Mouse (Mus musculus) heart, adult 2 months (tissue): ENCODE measurements around the gene Osbpl5. TPM values are rescaled to one million over a fixed set of nuclear protein-coding genes. Genes with fewer than 3 reads are reported as not detected.

Experiments
- DNase-seq, 2 experiments: peaks; one replicate each; pipeline ENCODE4 v3.0.0; 2021
- H3K27ac ChIP-seq: fragments of 200-600 bp; 2 replicates; pipeline ENCODE4 v1.8.1; 2022
- H3K27me3 ChIP-seq: fragments of 200-500 bp; 2 replicates; pipeline ENCODE4 v1.6.1; 2012; ENCODE audit warnings: mild to moderate bottlenecking, low read length, inconsistent platforms, mixed read lengths; ENCODE audit not compliant: control insufficient read depth, insufficient read depth
- H3K36me3 ChIP-seq: fragments of 200-500 bp; 2 replicates; pipeline ENCODE4 v1.6.1; 2012; ENCODE audit warnings: low read length, inconsistent platforms; ENCODE audit not compliant: control insufficient read depth, insufficient read depth
- H3K4me1 ChIP-seq: fragments of 200-500 bp; 2 replicates; pipeline ENCODE4 v1.6.1; 2011; ENCODE audit warnings: low read length; ENCODE audit not compliant: control insufficient read depth, insufficient read depth
- H3K4me3 ChIP-seq: fragments of 200-600 bp; 2 replicates; pipeline ENCODE4 v1.8.1; 2022
- H3K79me2 ChIP-seq: fragments of 200-500 bp; replicated peaks from 2 replicates; pipeline ENCODE4 v1.6.1; 2012; ENCODE audit warnings: mild to moderate bottlenecking, inconsistent platforms, low read length, moderate library complexity, mixed read lengths; ENCODE audit not compliant: control insufficient read depth, insufficient read depth
- H3K9ac ChIP-seq: fragments of 200-500 bp; 2 replicates; pipeline ENCODE4 v1.6.1; 2012; ENCODE audit warnings: low read depth, mild to moderate bottlenecking, control low read depth, inconsistent platforms, low read length, mixed read lengths
- CTCF ChIP-seq: fragments of 200-600 bp; IDR thresholded peaks from 2 replicates; pipeline ENCODE4 v1.8.1; 2022; ENCODE audit warnings: antibody characterized with exemption, mild to moderate bottlenecking, moderate library complexity
- EP300 ChIP-seq: fragments of 200-500 bp; IDR thresholded peaks from 2 replicates; pipeline ENCODE4 v1.6.1; 2011; ENCODE audit warnings: low read depth, low read length, control low read depth; ENCODE audit not compliant: insufficient read depth
- POLR2A ChIP-seq: fragments of 200-500 bp; IDR thresholded peaks from 2 replicates; pipeline ENCODE4 v1.6.1; 2011; ENCODE audit warnings: mild to moderate bottlenecking, low read depth, low read length, control low read depth; ENCODE audit not compliant: insufficient read depth
- WGBS: fragments of 180-500 bp; shearing (Covaris S2); methylation state at CpG from one replicate; pipeline ENCODE4 v1.1.7; 2018; 5-methylcytosine and 5-hydroxymethylcytosine counted together
- intact Hi-C: fragments of 180-260 bp; cut with DNase I; formaldehyde crosslinking; loops from one replicate; pipeline ENCODE4 v1.15.1; 2025
- polyA plus RNA-seq: library from polyadenylated mRNA; depleted of rRNA; stranded (reverse); fragments of >200 nt; gene quantifications from 2 replicates; pipeline ENCODE4 v1.2.3, GENCODE M21; 2012
- total RNA-seq, 2 experiments: library from RNA; stranded (reverse); gene quantifications; 2 replicates each; pipeline ENCODE4 v1.2.3; 2021

Osbpl5 gene
- total and polyA plus RNA-seq, 3 experiments = 14.8 to 21.3 (median 18.0) TPM

DNA sequence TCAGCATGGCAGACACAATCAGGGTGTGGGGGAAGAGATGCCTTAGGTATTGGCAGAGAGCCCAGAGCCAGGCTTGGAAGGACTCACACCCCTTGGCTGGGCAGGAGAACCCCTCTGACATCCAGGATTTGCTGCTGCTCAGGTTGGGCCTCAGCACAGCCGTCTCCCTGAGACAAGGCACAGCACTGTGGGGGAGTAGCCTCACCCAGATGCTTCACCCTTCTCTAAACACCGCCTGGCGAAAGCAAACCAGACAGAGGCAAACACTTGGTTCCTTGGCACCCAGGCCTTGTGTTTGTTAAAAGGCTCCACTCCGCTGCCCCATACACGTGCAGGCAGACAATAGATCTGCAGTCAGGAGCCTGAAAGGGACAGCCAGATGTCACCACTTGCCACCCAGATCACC is 18.2 kb downstream of the Osbpl5 start:
- no peaks in the 10 kb centered on the region for H3K36me3 ChIP-seq
- H3K27me3 ChIP-seq = no peaks in the 10 kb centered on the region
- WGBS = 38% methylated on average over 5 of the region's 5 CpGs
- H3K9ac ChIP-seq = no peak overlapping the region; the same call in 1 of the 2 replicates
- intact Hi-C loops = no loop called here
- no peak for TF ChIP-seq POLR2A
- TF ChIP-seq CTCF = no peak
- TF ChIP-seq EP300 = no peak
- no peaks in the 10 kb centered on the region for H3K79me2 ChIP-seq
- no peak overlapping the region; the same call in none of the 2 replicates for H3K27ac ChIP-seq
- peaks cover 13% of the 10 kb centered on the region for H3K4me1 ChIP-seq
- DNase-seq = peak in 1 of 2 experiments; percentile 36
- H3K4me3 ChIP-seq = no peak overlapping the region

DNA sequence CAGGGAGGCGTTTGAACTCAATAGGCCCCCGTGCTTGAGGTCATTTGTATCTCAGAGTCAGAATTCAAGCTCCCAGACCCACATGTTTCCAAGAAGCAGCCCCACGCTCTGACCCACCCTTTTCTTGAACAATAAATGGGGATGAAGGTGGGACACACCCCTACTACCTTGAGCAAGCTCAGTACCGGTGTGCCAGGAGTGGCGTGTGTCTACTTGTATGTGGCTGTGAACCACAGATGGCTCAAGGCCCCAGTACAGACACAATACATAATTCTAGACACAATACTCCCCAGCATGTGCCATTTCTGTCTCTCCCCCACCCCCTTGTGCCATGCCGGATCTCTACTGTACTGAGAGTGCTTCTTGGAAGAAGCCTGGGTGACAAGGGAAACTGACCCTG is 18.6 kb downstream of the Osbpl5 start:
- no peaks in the 10 kb centered on the region for H3K79me2 ChIP-seq
- intact Hi-C loops = no loop called here
- WGBS = 66% methylated on average over 6 of the region's 6 CpGs
- H3K27ac ChIP-seq = no peak overlapping the region
- no peak overlapping the region for H3K9ac ChIP-seq
- peaks cover 13% of the 10 kb centered on the region for H3K4me1 ChIP-seq
- H3K27me3 ChIP-seq = no peaks in the 10 kb centered on the region
- H3K36me3 ChIP-seq = no peaks in the 10 kb centered on the region
- DNase-seq = no peak
- TF ChIP-seq EP300 (no peak), CTCF (no peak), POLR2A (no peak)
- no peak overlapping the region for H3K4me3 ChIP-seq

GRCm38 (mm10) chr7:143733746-143734145 is 23.0 kb downstream of the Osbpl5 start:
- H3K27me3 ChIP-seq = no peaks in the 10 kb centered on the region
- TF ChIP-seq CTCF = no peak
- TF ChIP-seq EP300 = no peak
- no peak for TF ChIP-seq POLR2A
- 75% methylated on average over 4 of the region's 4 CpGs for WGBS

DNA sequence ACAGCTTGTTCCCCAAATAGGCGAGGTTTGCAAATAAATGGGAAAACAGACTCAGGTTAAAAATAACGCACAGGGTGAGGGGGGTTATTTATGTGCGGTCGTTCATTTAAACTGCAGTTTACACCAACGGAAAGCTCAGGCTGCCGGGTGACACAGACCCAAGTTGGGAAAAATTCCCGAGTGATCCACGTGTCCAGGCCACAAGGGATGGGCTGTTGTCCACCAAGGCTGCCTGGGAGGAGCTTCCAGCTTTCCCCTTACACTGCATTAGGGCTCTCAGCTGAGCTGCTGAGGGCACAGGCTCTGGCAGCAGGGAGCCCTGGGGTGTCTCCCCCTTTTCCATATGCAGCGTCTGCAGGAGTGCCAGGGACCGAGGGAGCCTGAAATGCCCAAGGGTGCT is 26.9 kb downstream of the Osbpl5 start:
- peak; percentile 59 to 67 for DNase-seq
- H3K4me3 ChIP-seq = no peak overlapping the region
- H3K9ac ChIP-seq = no peak overlapping the region
- 65% methylated on average over 10 of the region's 10 CpGs for WGBS
- no peaks in the 10 kb centered on the region for H3K27me3 ChIP-seq
- no peak for TF ChIP-seq CTCF
- peaks cover 6% of the 10 kb centered on the region; the same call in 1 of the 2 replicates for H3K4me1 ChIP-seq
- no peaks in the 10 kb centered on the region for H3K79me2 ChIP-seq
- H3K36me3 ChIP-seq = no peaks in the 10 kb centered on the region
- intact Hi-C loops = no loop called here
- peak overlapping the region; percentile 45 for H3K27ac ChIP-seq

More at GRCm38 (mm10) chr7:143733746-143734145, 23.0 kb downstream of the Osbpl5 start:
- H3K79me2 ChIP-seq = no peaks in the 10 kb centered on the region
- H3K36me3 ChIP-seq = no peaks in the 10 kb centered on the region
- peaks cover 9% of the 10 kb centered on the region for H3K4me1 ChIP-seq
- H3K9ac ChIP-seq = no peak overlapping the region
- no peak overlapping the region for H3K27ac ChIP-seq
- no peak overlapping the region for H3K4me3 ChIP-seq
- intact Hi-C loops = no loop called here
- DNase-seq = no peak

DNA sequence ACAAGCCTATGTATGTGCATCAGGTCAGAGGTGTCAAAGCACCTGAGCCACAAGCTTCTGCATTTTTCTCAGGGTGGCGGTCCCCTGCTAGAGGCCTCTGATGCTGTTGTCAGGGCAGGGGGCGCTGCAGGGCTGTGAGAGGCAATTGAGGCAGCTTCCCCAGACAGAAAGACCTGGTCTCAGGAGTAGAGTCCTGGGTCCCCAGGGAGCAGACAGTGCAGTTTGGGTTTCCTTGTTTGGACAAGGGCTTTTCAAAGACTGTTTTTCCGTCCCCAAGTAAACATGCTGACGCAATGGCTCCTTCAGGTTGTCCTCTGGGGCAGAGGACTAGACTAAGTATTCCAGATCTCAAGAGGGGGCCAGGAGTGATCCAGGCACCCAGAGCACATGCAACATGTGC is 30.4 kb downstream of the Osbpl5 start:
- Histone ChIP-seq H3K36me3 (no peaks in the 10 kb centered on the region), H3K9ac (no peak overlapping the region), H3K79me2 (no peaks in the 10 kb centered on the region), H3K4me1 (peaks cover 6% of the 10 kb centered on the region; the same call in 1 of the 2 replicates), H3K27ac (no peak overlapping the region), H3K4me3 (no peak overlapping the region), H3K27me3 (no peaks in the 10 kb centered on the region)
- no peak for DNase-seq
- TF ChIP-seq CTCF (no peak), EP300 (no peak), POLR2A (no peak)
- WGBS = 82% methylated on average over 4 of the region's 4 CpGs
- intact Hi-C loops = no loop called here

DNA sequence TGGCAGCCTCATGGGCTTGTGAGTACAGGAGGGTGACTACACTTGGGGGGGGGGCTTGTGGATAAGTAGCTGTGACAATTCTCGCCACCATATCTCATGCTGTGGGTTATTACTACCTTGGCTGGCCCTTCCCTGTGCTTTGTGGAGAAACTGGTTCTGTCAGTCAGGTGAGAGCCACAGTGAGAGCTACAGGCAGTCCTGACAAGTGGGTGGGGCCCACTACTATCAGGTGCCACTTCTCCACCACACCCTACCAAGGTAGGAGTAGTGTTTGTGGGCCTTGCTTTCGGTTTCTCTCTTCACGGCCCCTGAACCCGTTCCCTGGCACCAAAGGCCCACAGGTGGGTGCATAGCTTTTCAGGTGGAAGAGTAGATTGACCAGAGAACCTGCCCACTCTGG is 32.9 kb downstream of the Osbpl5 start:
- no peaks in the 10 kb centered on the region for H3K36me3 ChIP-seq
- H3K79me2 ChIP-seq = no peaks in the 10 kb centered on the region
- TF ChIP-seq POLR2A (no peak), CTCF (no peak), EP300 (no peak)
- no peak overlapping the region for H3K4me3 ChIP-seq
- intact Hi-C loops = no loop called here
- no peak overlapping the region for H3K27ac ChIP-seq
- DNase-seq = no peak
- H3K9ac ChIP-seq = no peak overlapping the region
- H3K27me3 ChIP-seq = no peaks in the 10 kb centered on the region
- WGBS = 95% methylated on average over 4 of the region's 4 CpGs
- peaks cover 3% of the 10 kb centered on the region; the same call in 1 of the 2 replicates for H3K4me1 ChIP-seq
